Mouse (Mus musculus) hindbrain, embryonic 10.5 days (tissue): Measurements from ENCODE around the gene Ppid. TPM values are rescaled to one million over a fixed set of nuclear protein-coding genes. Genes with fewer than 3 reads are reported as not detected.

ENCODE experiments used
- DNase-seq: peaks from one replicate; pipeline ENCODE4 v3.0.0-alpha.2; 2017; ENCODE audit warnings: low spot score
- H3K27ac ChIP-seq: fragments of 300-500 bp; sonication (generic); 2 replicates; pipeline ENCODE4 v1.5.1; 2016; ENCODE audit warnings: mild to moderate bottlenecking, moderate library complexity
- H3K27me3 ChIP-seq: fragments of 300-500 bp; sonication (generic); 2 replicates; pipeline ENCODE4 v1.6.1; 2016; ENCODE audit warnings: mild to moderate bottlenecking; ENCODE audit not compliant: poor library complexity, insufficient read depth, severe bottlenecking
- H3K36me3 ChIP-seq: fragments of 300-500 bp; sonication (generic); 2 replicates; pipeline ENCODE4 v1.6.1; 2016; ENCODE audit warnings: mild to moderate bottlenecking, moderate library complexity
- H3K4me1 ChIP-seq: fragments of 300-500 bp; sonication (generic); replicated peaks from 2 replicates; pipeline ENCODE4 v1.6.1; 2016; ENCODE audit warnings: mild to moderate bottlenecking
- H3K4me3 ChIP-seq: fragments of 300-500 bp; sonication (generic); 2 replicates; pipeline ENCODE4 v1.5.1; 2016; ENCODE audit warnings: mild to moderate bottlenecking, moderate library complexity
- H3K9me3 ChIP-seq: fragments of 300-500 bp; sonication (generic); 2 replicates; pipeline ENCODE4 v1.6.1; 2016; ENCODE audit warnings: mild to moderate bottlenecking, moderate library complexity
- WGBS: fragments of 180-500 bp; shearing (Covaris S2); methylation state at CpG from one replicate; pipeline ENCODE4 v1.1.7; 2016; 5-methylcytosine and 5-hydroxymethylcytosine counted together
- polyA plus RNA-seq: library from polyadenylated mRNA; unstranded; fragments of >200 nt; fragmentation: Nextera tagmentation; extraction: Ambion mirVana; gene quantifications from 2 replicates; pipeline ENCODE4 v1.2.1, GENCODE M21; 2016

Ppid gene
- polyA plus RNA-seq: 173 and 217 TPM in 2 replicates

DNA sequence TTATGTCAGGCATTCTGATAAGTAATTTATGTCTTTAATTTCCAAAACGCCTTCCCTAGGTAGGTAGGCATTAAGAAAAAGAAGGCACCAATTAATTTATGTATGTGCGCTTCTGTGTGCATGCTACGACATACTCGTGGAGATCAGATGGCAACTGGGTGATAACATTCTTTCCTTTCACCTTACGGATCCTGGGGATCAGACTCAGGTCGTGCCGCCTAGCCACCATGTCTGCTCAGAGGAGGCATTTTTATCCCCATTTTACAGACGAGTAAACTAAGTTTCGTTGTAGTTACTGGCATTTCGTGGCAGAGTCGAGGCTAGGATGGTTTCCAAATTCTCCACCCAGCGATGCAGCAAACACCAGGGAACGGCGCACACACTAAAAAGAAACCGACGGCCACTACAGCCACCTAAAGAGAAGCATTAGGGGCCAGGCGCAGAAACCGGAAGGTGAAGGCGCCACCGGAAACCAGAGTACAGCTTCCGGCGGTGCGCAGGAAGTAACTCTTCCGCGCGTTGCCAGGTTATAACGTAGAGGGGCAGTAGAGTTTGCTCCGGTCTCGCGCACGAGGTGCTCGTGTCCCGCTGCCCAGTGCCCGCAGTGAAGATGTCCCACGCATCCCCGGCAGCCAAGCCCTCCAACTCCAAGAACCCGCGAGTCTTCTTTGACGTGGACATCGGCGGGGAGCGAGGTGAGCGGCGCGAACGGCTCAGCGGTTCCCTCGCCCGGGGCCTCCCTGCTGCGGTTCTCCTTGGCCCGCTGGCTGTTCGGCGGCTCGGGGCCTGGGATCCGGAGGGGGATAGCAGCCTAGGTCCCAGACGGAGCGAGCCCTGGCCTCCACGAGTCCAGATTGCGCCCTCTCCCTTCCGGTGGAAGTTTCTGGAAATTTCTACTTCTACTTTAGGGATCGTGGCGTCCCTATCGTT is at the start of gene Ppid:
Gene Ppid (plus strand): TSS at position 480 of the 930 bp plus-strand sequence.
- peak; percentile 88 for DNase-seq
- WGBS: 3% methylated on average over 63 of the region's 63 CpGs
- Histone ChIP-seq H3K9me3 (no peaks in the 10 kb centered on the region), H3K4me3 (peak within 1 kb of the TSS; percentile 90), H3K27ac (peak within 1 kb of the TSS; percentile 95), H3K36me3 (peaks cover 30% of the 10 kb centered on the region), H3K27me3 (no peaks in the 10 kb centered on the region), H3K4me1 (peaks cover 18% of the 10 kb centered on the region)

- H3K4me3 ChIP-seq: no peak overlapping the region
- H3K4me1 ChIP-seq: peaks cover 3% of the 10 kb centered on the region; the same call in 1 of the 2 replicates
- no peaks in the 10 kb centered on the region for H3K27me3 ChIP-seq
- H3K27ac ChIP-seq: no peak overlapping the region
- 41% methylated on average over 6 of the region's 6 CpGs for WGBS
- H3K9me3 ChIP-seq: no peaks in the 10 kb centered on the region
- H3K36me3 ChIP-seq: 0 out of 2 replicates have a peak, but pooled peaks cover 3% of the 10 kb centered on the region
- no peak for DNase-seq
Observed at GRCm38 (mm10) chr3:79542585-79542984, 48.6 kb upstream of the Ppid start.

- H3K27ac ChIP-seq: no peak overlapping the region
- H3K4me1 ChIP-seq: peaks cover 4% of the 10 kb centered on the region; the same call in 1 of the 2 replicates
- H3K27me3 ChIP-seq: no peaks in the 10 kb centered on the region
- DNase-seq: no peak
- 0 out of 2 replicates have a peak, but pooled peaks cover 1% of the 10 kb centered on the region for H3K36me3 ChIP-seq
- H3K4me3 ChIP-seq: no peak overlapping the region
- H3K9me3 ChIP-seq: no peaks in the 10 kb centered on the region
- 88% methylated on average over 17 of the region's 17 CpGs for WGBS
Observed at GRCm38 (mm10) chr3:79548681-79549437, 42.3 kb upstream of the Ppid start.

- Histone ChIP-seq H3K4me1 (peaks cover 4% of the 10 kb centered on the region; the same call in 1 of the 2 replicates), H3K27ac (no peak overlapping the region), H3K36me3 (no peaks in the 10 kb centered on the region), H3K9me3 (no peaks in the 10 kb centered on the region), H3K27me3 (no peaks in the 10 kb centered on the region), H3K4me3 (no peak overlapping the region)
- 96% methylated on average over 8 of the region's 8 CpGs for WGBS
- no peak for DNase-seq
Observed at GRCm38 (mm10) chr3:79549751-79550393, 41.3 kb upstream of the Ppid start.

GRCm38 (mm10) chr3:79551826-79552552 is 39.2 kb upstream of the Ppid start:
- H3K27ac ChIP-seq: no peak overlapping the region
- no peaks in the 10 kb centered on the region for H3K36me3 ChIP-seq
- H3K4me3 ChIP-seq: no peak overlapping the region
- H3K9me3 ChIP-seq: no peaks in the 10 kb centered on the region
- H3K27me3 ChIP-seq: no peaks in the 10 kb centered on the region
- H3K4me1 ChIP-seq: peaks cover 4% of the 10 kb centered on the region; the same call in 1 of the 2 replicates
- WGBS: 87% methylated on average over 10 of the region's 10 CpGs
- no peak for DNase-seq

- WGBS: 93% methylated on average over 3 of the region's 3 CpGs
- no peaks in the 10 kb centered on the region for H3K36me3 ChIP-seq
- no peak for DNase-seq
Observed at GRCm38 (mm10) chr3:79553779-79554178, 37.4 kb upstream of the Ppid start.

GRCm38 (mm10) chr3:79555061-79555460 is 36.1 kb upstream of the Ppid start:
- Histone ChIP-seq H3K27me3 (no peaks in the 10 kb centered on the region), H3K36me3 (no peaks in the 10 kb centered on the region), H3K4me3 (no peak overlapping the region), H3K27ac (no peak overlapping the region), H3K9me3 (no peaks in the 10 kb centered on the region), H3K4me1 (peaks cover 4% of the 10 kb centered on the region; the same call in 1 of the 2 replicates)
- WGBS: 92% methylated on average over 6 of the region's 6 CpGs
- no peak for DNase-seq

More at GRCm38 (mm10) chr3:79553779-79554178, 37.4 kb upstream of the Ppid start:
- Histone ChIP-seq H3K27ac (no peak overlapping the region), H3K9me3 (no peaks in the 10 kb centered on the region), H3K4me1 (peaks cover 4% of the 10 kb centered on the region; the same call in 1 of the 2 replicates), H3K27me3 (no peaks in the 10 kb centered on the region), H3K4me3 (no peak overlapping the region)

DNA sequence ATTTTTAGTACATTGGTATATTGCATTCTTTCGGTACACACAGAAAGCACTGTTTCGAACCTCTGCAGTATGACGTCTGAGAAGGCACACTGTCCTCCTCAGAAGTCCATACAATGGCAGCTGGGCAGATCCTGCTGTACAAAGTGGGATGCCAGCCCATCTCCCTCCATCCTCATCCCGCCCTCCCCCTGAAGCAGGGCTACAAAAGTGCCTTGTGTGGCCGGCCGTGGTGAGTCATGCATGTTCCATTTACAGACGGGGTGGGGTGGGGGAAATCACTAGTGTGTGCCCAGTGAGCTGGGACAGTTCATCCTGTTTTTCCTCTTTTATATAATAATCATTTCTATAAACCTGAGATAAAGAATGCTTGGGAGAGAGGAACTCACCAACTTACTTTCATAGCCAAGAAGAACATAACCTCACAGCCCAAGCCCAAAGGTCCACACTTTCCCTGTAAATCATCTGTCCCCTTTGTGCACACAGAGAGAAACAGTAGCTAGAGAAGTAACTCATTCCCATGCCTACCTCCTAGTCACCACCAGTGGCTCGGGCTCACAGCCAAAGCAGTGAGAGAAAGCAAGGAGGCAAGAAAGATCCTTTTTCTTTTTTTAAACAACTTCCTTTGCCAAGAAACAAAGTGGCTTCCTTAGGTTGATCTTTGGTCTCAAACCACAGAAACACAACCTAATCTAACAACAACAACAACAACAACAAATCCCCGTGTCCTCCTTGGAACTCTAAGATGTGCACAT is 31.9 kb upstream of the Ppid start:
- no peaks in the 10 kb centered on the region for H3K9me3 ChIP-seq
- H3K4me3 ChIP-seq: no peak overlapping the region
- no peaks in the 10 kb centered on the region for H3K27me3 ChIP-seq
- DNase-seq: no peak
- no peaks in the 10 kb centered on the region; the same call in 1 of the 2 replicates for H3K4me1 ChIP-seq
- H3K36me3 ChIP-seq: no peaks in the 10 kb centered on the region
- H3K27ac ChIP-seq: no peak overlapping the region
- 88% methylated on average over 9 of the region's 9 CpGs for WGBS

GRCm38 (mm10) chr3:79559773-79560045 is 31.4 kb upstream of the Ppid start:
- 93% methylated on average over 5 of the region's 5 CpGs for WGBS

GRCm38 (mm10) chr3:79560555-79560954 is 30.6 kb upstream of the Ppid start:
- Histone ChIP-seq H3K4me1 (peaks cover 5% of the 10 kb centered on the region; the same call in 1 of the 2 replicates), H3K27ac (no peak overlapping the region), H3K27me3 (no peaks in the 10 kb centered on the region), H3K36me3 (no peaks in the 10 kb centered on the region), H3K4me3 (no peak overlapping the region), H3K9me3 (no peaks in the 10 kb centered on the region)
- no peak for DNase-seq
- WGBS: 94% methylated on average over 6 of the region's 6 CpGs

More at GRCm38 (mm10) chr3:79559773-79560045, 31.4 kb upstream of the Ppid start:
- H3K4me3 ChIP-seq: no peak overlapping the region
- no peaks in the 10 kb centered on the region for H3K27me3 ChIP-seq
- no peaks in the 10 kb centered on the region for H3K36me3 ChIP-seq
- no peaks in the 10 kb centered on the region for H3K9me3 ChIP-seq
- H3K4me1 ChIP-seq: peaks cover under 1% of the 10 kb centered on the region; the same call in 1 of the 2 replicates
- no peak overlapping the region for H3K27ac ChIP-seq
- DNase-seq: no peak

DNA sequence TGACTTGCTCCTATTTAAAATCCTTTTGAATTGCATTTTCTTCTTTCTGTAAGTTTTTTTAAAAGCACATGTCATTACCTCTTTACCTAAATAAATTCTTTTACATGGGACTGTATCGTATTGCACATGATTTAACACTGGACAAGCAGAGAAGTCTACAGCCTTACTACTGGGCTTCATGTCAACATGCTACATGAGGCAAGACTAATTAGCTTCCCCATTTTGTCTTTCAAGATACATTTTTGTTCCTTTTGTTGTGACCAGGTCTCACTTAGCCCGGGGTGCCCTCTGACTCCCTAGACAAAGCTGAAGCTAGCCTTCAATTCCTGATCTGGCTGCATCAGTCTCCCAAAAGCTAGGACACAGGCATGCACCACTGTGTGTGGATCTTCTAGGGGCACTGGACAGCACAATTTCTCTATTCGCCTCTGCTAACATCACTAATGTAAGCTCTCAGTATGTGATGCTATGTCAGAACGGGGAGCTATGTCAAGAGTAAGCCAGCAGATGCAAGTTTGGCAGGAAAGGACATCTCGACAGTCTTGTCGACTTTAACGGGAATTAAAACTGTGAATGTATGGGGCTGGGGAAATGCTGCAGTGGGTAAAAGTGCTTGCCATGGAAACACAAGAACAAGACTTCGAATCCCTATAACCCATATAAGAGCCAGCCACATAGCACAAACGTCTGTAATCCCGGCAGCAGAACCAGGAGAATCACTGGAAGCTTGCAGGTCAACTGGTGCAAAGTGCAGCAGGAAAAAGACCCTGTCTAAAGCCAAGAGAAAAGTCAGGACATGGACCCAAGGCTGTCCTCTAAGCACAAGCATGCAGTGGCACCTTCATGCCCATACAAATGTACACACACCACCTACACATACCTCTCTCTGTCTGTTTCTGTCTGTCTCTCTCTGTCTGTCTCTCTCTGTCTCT is 29.1 kb upstream of the Ppid start:
- DNase-seq: no peak
- peaks cover 15% of the 10 kb centered on the region for H3K4me1 ChIP-seq
- no peaks in the 10 kb centered on the region for H3K9me3 ChIP-seq
- no peaks in the 10 kb centered on the region for H3K36me3 ChIP-seq
- H3K4me3 ChIP-seq: no peak overlapping the region
- H3K27ac ChIP-seq: no peak overlapping the region
- WGBS: 86% methylated on average over 10 of the region's 10 CpGs
- H3K27me3 ChIP-seq: no peaks in the 10 kb centered on the region
